Mouse (Mus musculus) heart, embryonic 11.5 days (tissue): Measurements from ENCODE around the gene Ankrd44. TPM values are rescaled to one million over a fixed set of nuclear protein-coding genes. Genes with fewer than 3 reads are reported as not detected.

Experiments
- ATAC-seq: fragments of 200-750 bp; cut with Nextera tagmentation; replicated peaks from 2 replicates; pipeline ENCODE4 v1.8.0; 2017; ENCODE audit warnings: moderate library complexity; ENCODE audit not compliant: insufficient number of reproducible peaks, low FRiP score, low TSS enrichment
- H3K27ac ChIP-seq: fragments of 300-500 bp; sonication (generic); 2 replicates; pipeline ENCODE4 v1.5.1; 2014; ENCODE audit warnings: mild to moderate bottlenecking, low read depth, low read length
- H3K27me3 ChIP-seq: fragments of 300-500 bp; sonication (generic); 2 replicates; pipeline ENCODE4 v1.6.1; 2014; ENCODE audit warnings: mild to moderate bottlenecking, low read length, mixed read lengths; ENCODE audit not compliant: control insufficient read depth, insufficient read depth
- H3K36me3 ChIP-seq: fragments of 300-500 bp; sonication (generic); 2 replicates; pipeline ENCODE4 v1.6.1; 2014; ENCODE audit warnings: mild to moderate bottlenecking, low read length, moderate library complexity, mixed read lengths; ENCODE audit not compliant: control insufficient read depth, insufficient read depth
- H3K4me1 ChIP-seq: fragments of 300-500 bp; sonication (generic); 2 replicates; pipeline ENCODE4 v1.6.1; 2014; ENCODE audit warnings: low read length; ENCODE audit not compliant: control insufficient read depth, insufficient read depth
- H3K4me2 ChIP-seq: fragments of 300-500 bp; sonication (generic); 2 replicates; pipeline ENCODE4 v1.6.1; 2014; ENCODE audit warnings: mild to moderate bottlenecking, moderate library complexity
- H3K4me3 ChIP-seq: fragments of 300-500 bp; sonication (generic); 2 replicates; pipeline ENCODE4 v1.5.1; 2014; ENCODE audit warnings: low read depth, low read length
- H3K9ac ChIP-seq: fragments of 300-500 bp; sonication (generic); 2 replicates; pipeline ENCODE4 v1.6.1; 2014; ENCODE audit warnings: mild to moderate bottlenecking, low read depth, low read length, moderate library complexity
- H3K9me3 ChIP-seq: fragments of 300-500 bp; sonication (generic); replicated peaks from 2 replicates; pipeline ENCODE4 v1.6.1; 2016; ENCODE audit warnings: low read length; ENCODE audit not compliant: control insufficient read depth
- WGBS: fragments of 180-500 bp; shearing (Covaris S2); extraction: QIAGEN DNeasy Blood & Tissue Kit; methylation state at CpG from one replicate; pipeline ENCODE4 v1.1.7; 2014; ENCODE audit not compliant: insufficient replicate concordance; 5-methylcytosine and 5-hydroxymethylcytosine counted together
- polyA plus RNA-seq: library from polyadenylated mRNA; unstranded; fragments of >200 nt; fragmentation: Nextera tagmentation; extraction: Ambion mirVana; gene quantifications from 2 replicates; pipeline ENCODE4 v1.2.1, GENCODE M21; 2014

Ankrd44 gene
- polyA plus RNA-seq, 1 experiment from 2014 or later, result 11.1 TPM

- H3K4me3 ChIP-seq, result no peak overlapping the region
- no peak overlapping the region for H3K27ac ChIP-seq
- no peak for ATAC-seq
- peak overlapping the region; percentile 22; the same call in 1 of the 2 replicates for H3K4me2 ChIP-seq
- no peaks in the 10 kb centered on the region for H3K9me3 ChIP-seq
- 31% methylated on average over 7 of the region's 7 CpGs for WGBS
- H3K27me3 ChIP-seq, result no peaks in the 10 kb centered on the region
- no peak overlapping the region for H3K9ac ChIP-seq
- no peaks in the 10 kb centered on the region for H3K36me3 ChIP-seq
- peaks cover 11% of the 10 kb centered on the region for H3K4me1 ChIP-seq
Observed at GRCm38 (mm10) chr1:54905632-54906031, 20.6 kb downstream of the Ankrd44 start.

GRCm38 (mm10) chr1:54904165-54904564, 22.0 kb downstream of the Ankrd44 start:
- Histone ChIP-seq H3K27me3 (no peaks in the 10 kb centered on the region), H3K4me1 (peaks cover 16% of the 10 kb centered on the region), H3K27ac (no peak overlapping the region), H3K9me3 (no peaks in the 10 kb centered on the region), H3K4me2 (no peak overlapping the region), H3K9ac (no peak overlapping the region), H3K4me3 (no peak overlapping the region), H3K36me3 (no peaks in the 10 kb centered on the region)
- 72% methylated on average over 2 of the region's 2 CpGs for WGBS
- ATAC-seq, result no peak

- Histone ChIP-seq H3K27me3 (no peaks in the 10 kb centered on the region), H3K9ac (no peak overlapping the region), H3K9me3 (no peaks in the 10 kb centered on the region), H3K4me3 (no peak overlapping the region), H3K4me2 (no peak overlapping the region), H3K27ac (no peak overlapping the region), H3K36me3 (no peaks in the 10 kb centered on the region), H3K4me1 (peaks cover 23% of the 10 kb centered on the region)
- 75% methylated on average over 12 of the region's 12 CpGs for WGBS
- no peak for ATAC-seq
Observed at GRCm38 (mm10) chr1:54902689-54903246, 23.4 kb downstream of the Ankrd44 start.

- Histone ChIP-seq H3K4me1 (peaks cover 20% of the 10 kb centered on the region), H3K4me2 (no peak overlapping the region), H3K9me3 (no peaks in the 10 kb centered on the region), H3K36me3 (no peaks in the 10 kb centered on the region), H3K27ac (no peak overlapping the region), H3K27me3 (no peaks in the 10 kb centered on the region), H3K4me3 (no peak overlapping the region), H3K9ac (no peak overlapping the region)
- 45% methylated on average over 1 of the region's 1 CpGs for WGBS
- no peak for ATAC-seq
Observed at GRCm38 (mm10) chr1:54901084-54901483, 25.1 kb downstream of the Ankrd44 start.

GRCm38 (mm10) chr1:54899247-54899646, 26.9 kb downstream of the Ankrd44 start:
- Histone ChIP-seq H3K9me3 (no peaks in the 10 kb centered on the region), H3K4me1 (peaks cover 12% of the 10 kb centered on the region), H3K27me3 (no peaks in the 10 kb centered on the region), H3K9ac (no peak overlapping the region), H3K4me3 (no peak overlapping the region), H3K4me2 (no peak overlapping the region), H3K36me3 (no peaks in the 10 kb centered on the region), H3K27ac (no peak overlapping the region)
- no peak for ATAC-seq
- WGBS, result 60% methylated on average over 6 of the region's 6 CpGs

- H3K4me3 ChIP-seq, result no peak overlapping the region
- peaks cover 12% of the 10 kb centered on the region for H3K4me1 ChIP-seq
- no peak overlapping the region for H3K4me2 ChIP-seq
- H3K9ac ChIP-seq, result no peak overlapping the region
- no peaks in the 10 kb centered on the region for H3K9me3 ChIP-seq
- ATAC-seq, result no peak
- H3K27ac ChIP-seq, result peak overlapping the region; percentile 38; the same call in 1 of the 2 replicates
- 36% methylated on average over 5 of the region's 5 CpGs for WGBS
- no peaks in the 10 kb centered on the region for H3K27me3 ChIP-seq
- no peaks in the 10 kb centered on the region for H3K36me3 ChIP-seq
Observed at GRCm38 (mm10) chr1:54898656-54899084, 27.5 kb downstream of the Ankrd44 start.

- H3K4me2 ChIP-seq, result no peak overlapping the region
- peaks cover 12% of the 10 kb centered on the region for H3K4me1 ChIP-seq
- ATAC-seq, result no peak
- H3K36me3 ChIP-seq, result no peaks in the 10 kb centered on the region
- no peaks in the 10 kb centered on the region for H3K27me3 ChIP-seq
- H3K9me3 ChIP-seq, result no peaks in the 10 kb centered on the region
- H3K9ac ChIP-seq, result no peak overlapping the region
- H3K4me3 ChIP-seq, result no peak overlapping the region
- 68% methylated on average over 2 of the region's 2 CpGs for WGBS
- H3K27ac ChIP-seq, result no peak overlapping the region
Observed at GRCm38 (mm10) chr1:54897726-54898125, 28.5 kb downstream of the Ankrd44 start.

- H3K4me2 ChIP-seq, result no peak overlapping the region
- no peaks in the 10 kb centered on the region for H3K9me3 ChIP-seq
Observed at GRCm38 (mm10) chr1:54896109-54897085, 29.8 kb downstream of the Ankrd44 start.

More at GRCm38 (mm10) chr1:54896109-54897085, 29.8 kb downstream of the Ankrd44 start:
- Histone ChIP-seq H3K9ac (no peak overlapping the region), H3K4me1 (peaks cover 12% of the 10 kb centered on the region), H3K27ac (no peak overlapping the region), H3K4me3 (no peak overlapping the region), H3K27me3 (no peaks in the 10 kb centered on the region), H3K36me3 (no peaks in the 10 kb centered on the region)
- 71% methylated on average over 11 of the region's 12 CpGs for WGBS
- ATAC-seq, result no peak
